Mouse (Mus musculus) myocyte (in vitro differentiated cells): ENCODE data around the gene Atp5g2. TPM values are rescaled to one million over a fixed set of nuclear protein-coding genes. Genes with fewer than 3 reads are reported as not detected.

Experiments used
- H3K27me3 ChIP-seq: one replicate; pipeline ENCODE4 v1.6.1; 2011; ENCODE audit not compliant: control insufficient read depth, insufficient read depth, insufficient read length
- H3K36me3 ChIP-seq: one replicate; pipeline ENCODE4 v1.6.1; 2011; ENCODE audit not compliant: control insufficient read depth, insufficient read depth
- H3K4me2 ChIP-seq: one replicate; pipeline ENCODE4 v1.6.1; 2011; ENCODE audit warnings: low read depth, control low read depth
- H3K4me3 ChIP-seq: one replicate; pipeline ENCODE4 v1.5.1; 2011; ENCODE audit warnings: mild to moderate bottlenecking, control low read depth, moderate library complexity
- H3K79me2 ChIP-seq: one replicate; pipeline ENCODE4 v1.6.1; 2011; ENCODE audit not compliant: control insufficient read depth, insufficient read depth
- H3ac ChIP-seq: one replicate; pipeline ENCODE4 v1.6.1; 2011; ENCODE audit not compliant: control insufficient read depth, insufficient read length
- CEBPB ChIP-seq: IDR thresholded peaks from 2 replicates; pipeline ENCODE4 v1.6.1; 2011; ENCODE audit warnings: mild to moderate bottlenecking, moderate library complexity; ENCODE audit not compliant: poor library complexity, insufficient read depth, severe bottlenecking
- E2F4 ChIP-seq: IDR thresholded peaks from one replicate; pipeline ENCODE4 v1.6.1; 2011; ENCODE audit warnings: mild to moderate bottlenecking, control low read depth, moderate library complexity; ENCODE audit not compliant: insufficient read depth
- MAX ChIP-seq: IDR thresholded peaks from one replicate; pipeline ENCODE4 v1.6.1; 2011; ENCODE audit warnings: low read depth, mild to moderate bottlenecking, control low read depth
- MYOD1 ChIP-seq, 3 experiments: IDR thresholded peaks; one replicate each; pipeline ENCODE4 v1.6.1; 2011; ENCODE audit warnings: control low read depth in 2 of 3, low read depth in 2 of 3, mild to moderate bottlenecking in 2 of 3, moderate library complexity in 1 of 3; ENCODE audit not compliant: insufficient read length in 2 of 3, control insufficient read depth in 1 of 3
- MYOG ChIP-seq, 3 experiments: IDR thresholded peaks; one replicate each; pipeline ENCODE4 v1.6.1; 2011; ENCODE audit warnings: control low read depth in 2 of 3, low read depth in 2 of 3, mild to moderate bottlenecking in 2 of 3; ENCODE audit not compliant: insufficient read length in 2 of 3, control insufficient read depth in 1 of 3, insufficient read depth in 1 of 3
- POLR2A ChIP-seq: IDR thresholded peaks from one replicate; pipeline ENCODE4 v1.6.1; 2011; ENCODE audit warnings: low read depth, mild to moderate bottlenecking, control low read depth, moderate library complexity; ENCODE audit not compliant: insufficient read length
- POLR2AphosphoS2 ChIP-seq: IDR thresholded peaks from one replicate; pipeline ENCODE4 v1.6.1; 2011; ENCODE audit warnings: low read depth, control low read depth; ENCODE audit not compliant: insufficient read length
- REST ChIP-seq: IDR thresholded peaks from one replicate; pipeline ENCODE4 v1.6.1; 2011; ENCODE audit warnings: mild to moderate bottlenecking, control low read depth, moderate library complexity; ENCODE audit not compliant: insufficient read depth, insufficient read length
- SRF ChIP-seq: IDR thresholded peaks from one replicate; pipeline ENCODE4 v1.6.1; 2011; ENCODE audit warnings: low read depth; ENCODE audit not compliant: control insufficient read depth, insufficient read length
- TCF12 ChIP-seq: IDR thresholded peaks from one replicate; pipeline ENCODE4 v1.6.1; 2011; ENCODE audit warnings: mild to moderate bottlenecking, control low read depth; ENCODE audit not compliant: poor library complexity, insufficient read depth, severe bottlenecking
- TCF3 ChIP-seq: IDR thresholded peaks from one replicate; pipeline ENCODE4 v1.6.1; 2011; ENCODE audit warnings: low read depth, control low read depth; ENCODE audit not compliant: insufficient read length
- USF1 ChIP-seq: IDR thresholded peaks from one replicate; pipeline ENCODE4 v1.6.1; 2011; ENCODE audit warnings: low read depth, mild to moderate bottlenecking, control low read depth, moderate library complexity
- polyA plus RNA-seq: library from polyadenylated mRNA; unstranded; fragments of >200 nt; fragmentation: generic; extraction: Trizol; gene quantifications from one replicate; pipeline ENCODE4 v1.2.1, GENCODE M21; 2012; ENCODE audit warnings: missing spikeins

Gene Atp5g2
- polyA plus RNA-seq, 1 experiment, result 947 TPM

GRCm38 (mm10) chr15:102624291-102624969 lies 47.7 kb downstream of the Atp5g2 start:
- H3K4me3 ChIP-seq, result peak overlapping the region; percentile 72
- peaks cover 53% of the 10 kb centered on the region for H3K79me2 ChIP-seq
- TF ChIP-seq TCF3 (no peak), TCF12 (no peak), USF1 (no peak), CEBPB (no peak), POLR2AphosphoS2 (peak; percentile 12)
- H3K36me3 ChIP-seq, result no peaks in the 10 kb centered on the region
- H3K4me2 ChIP-seq, result peak overlapping the region; percentile 89
- no peaks in the 10 kb centered on the region for H3K27me3 ChIP-seq
- peak overlapping the region; percentile 56 for H3ac ChIP-seq

- no peaks in the 10 kb centered on the region for H3K36me3 ChIP-seq
- no peak overlapping the region for H3K4me3 ChIP-seq
- H3ac ChIP-seq, result no peak overlapping the region
- H3K27me3 ChIP-seq, result no peaks in the 10 kb centered on the region
- TF ChIP-seq SRF (no peak), CEBPB (peak; percentile 78; the same call in 1 of the 2 replicates), MYOD1 (IDR thresholded peaks at IDR 0.05; ENCODE audit: control insufficient read depth in 1 of 3, insufficient read length in 2 of 3, low read depth in 2 of 3) (no peak), REST (no peak), POLR2AphosphoS2 (no peak)
- peak overlapping the region; percentile 89 for H3K4me2 ChIP-seq
- peaks cover 66% of the 10 kb centered on the region for H3K79me2 ChIP-seq
Observed at GRCm38 (mm10) chr15:102623121-102623520, 49.0 kb downstream of the Atp5g2 start.

GRCm38 (mm10) chr15:102622536-102622935 lies 49.6 kb downstream of the Atp5g2 start:
- no peak for TF ChIP-seq POLR2A
- TF ChIP-seq USF1, result no peak
- TF ChIP-seq TCF3, result no peak
- TF ChIP-seq MYOD1 (IDR thresholded peaks at IDR 0.05; ENCODE audit: control insufficient read depth in 1 of 3, insufficient read length in 2 of 3, low read depth in 2 of 3), result no peak
- no peak for TF ChIP-seq TCF12
- TF ChIP-seq CEBPB, result no peak
- TF ChIP-seq MAX, result no peak
- TF ChIP-seq MYOG (IDR thresholded peaks at IDR 0.05; ENCODE audit: control insufficient read depth in 1 of 3, insufficient read depth in 1 of 3, insufficient read length in 2 of 3, low read depth in 2 of 3), result no peak
- TF ChIP-seq POLR2AphosphoS2, result no peak
- TF ChIP-seq SRF, result no peak
- no peak for TF ChIP-seq E2F4
- peaks cover 72% of the 10 kb centered on the region for H3K79me2 ChIP-seq
- no peak overlapping the region for H3K4me2 ChIP-seq
- no peak overlapping the region for H3K4me3 ChIP-seq
- H3K27me3 ChIP-seq, result no peaks in the 10 kb centered on the region
- H3ac ChIP-seq, result no peak overlapping the region
- no peaks in the 10 kb centered on the region for H3K36me3 ChIP-seq

GRCm38 (mm10) chr15:102620765-102621164 lies 51.4 kb downstream of the Atp5g2 start:
- no peak overlapping the region for H3ac ChIP-seq
- no peaks in the 10 kb centered on the region for H3K27me3 ChIP-seq
- H3K36me3 ChIP-seq, result peaks cover 6% of the 10 kb centered on the region
- no peak for TF ChIP-seq TCF12
- no peak for TF ChIP-seq USF1
- no peak for TF ChIP-seq CEBPB
- no peak for TF ChIP-seq SRF
- no peak for TF ChIP-seq MYOG (IDR thresholded peaks at IDR 0.05; ENCODE audit: control insufficient read depth in 1 of 3, insufficient read depth in 1 of 3, insufficient read length in 2 of 3, low read depth in 2 of 3)
- no peak for TF ChIP-seq POLR2AphosphoS2
- TF ChIP-seq POLR2A, result no peak
- no peak for TF ChIP-seq E2F4
- no peak for TF ChIP-seq MAX
- TF ChIP-seq REST, result no peak
- TF ChIP-seq TCF3, result no peak
- no peak for TF ChIP-seq MYOD1 (IDR thresholded peaks at IDR 0.05; ENCODE audit: control insufficient read depth in 1 of 3, insufficient read length in 2 of 3, low read depth in 2 of 3)
- no peak overlapping the region for H3K4me2 ChIP-seq
- no peak overlapping the region for H3K4me3 ChIP-seq
- H3K79me2 ChIP-seq, result peaks cover 90% of the 10 kb centered on the region

- TF ChIP-seq SRF (no peak), MAX (no peak), REST (no peak)
- H3K79me2 ChIP-seq, result peaks cover 98% of the 10 kb centered on the region
- H3ac ChIP-seq, result no peak overlapping the region
- H3K4me3 ChIP-seq, result no peak overlapping the region
- H3K36me3 ChIP-seq, result peaks cover 6% of the 10 kb centered on the region
- no peaks in the 10 kb centered on the region for H3K27me3 ChIP-seq
- no peak overlapping the region for H3K4me2 ChIP-seq
Observed at GRCm38 (mm10) chr15:102619486-102619885, 52.7 kb downstream of the Atp5g2 start.
